Mouse (Mus musculus) bone marrow, adult 2 months (tissue): ENCODE results near the gene Maml3.

ENCODE experiments used
- CTCF ChIP-seq: fragments of 200-500 bp; IDR thresholded peaks from 2 replicates; pipeline ENCODE4 v1.5.1; 2011; ENCODE audit warnings: low read length, control low read depth; ENCODE audit not compliant: control insufficient read depth, insufficient read depth
- POLR2A ChIP-seq: fragments of 200-500 bp; IDR thresholded peaks from 2 replicates; pipeline ENCODE4 v1.6.1; 2011; ENCODE audit warnings: low read depth, mild to moderate bottlenecking, control low read depth, low read length, borderline replicate concordance; ENCODE audit not compliant: control insufficient read depth

GRCm38 (mm10) chr3:51756283-51756682, 348.6 kb downstream of the Maml3 start:
- no peak for TF ChIP-seq POLR2A
- TF ChIP-seq CTCF = no peak
